Mouse (Mus musculus): ENCODE measurements around the gene Tns2.

- TF ChIP-seq POLR2A (IDR thresholded peaks at IDR 0.05; ENCODE audit: low read depth, low read length) (no peak), CTCF (IDR thresholded peaks at IDR 0.05; ENCODE audit: extremely low read depth, insufficient read length, insufficient replicate concordance, low read depth, low read length) (no peak)
Observed at GRCm38 (mm10) chr15:102156836-102157235, 56.6 kb downstream of the Tns2 start.
